In genomic region chr17:34123111-34123510, GRCm38 (mm10) we compare ENCODE assay signal across 8 mouse cellular contexts. TPM values are rescaled to one million over a fixed set of nuclear protein-coding genes. Genes with fewer than 3 reads are reported as not detected.
DNase-seq lines count a peak whose midpoint lies in the region; ATAC-seq and TF ChIP-seq lines count a peak whose summit lies in the region.

No protein-coding gene starts in this region.

- dilution Hi-C loops in CH12.LX (cut with MboI; ENCODE audit: extremely low pct_ligation_motif_present, extremely low pct_unique_long_range_greater_than_20kb, low sequenced_read_pairs), result no loop called here

- WGBS in heart, embryonic 11.5 days (ENCODE audit: insufficient replicate concordance), result 2% methylated on average over 7 of the region's 7 CpGs
- 2% methylated on average over 7 of the region's 7 CpGs for WGBS in forebrain, embryonic 12.5 days
- 4% methylated on average over 7 of the region's 7 CpGs for WGBS in liver, embryonic 12.5 days (ENCODE audit: insufficient replicate concordance)

- H3K4me3 ChIP-seq in heart, embryonic 11.5 days (ENCODE audit: low read depth, low read length), result peak overlapping the region; percentile 99
- H3K4me3 ChIP-seq in CH12.LX (replicated peaks in 1 of 3; ENCODE audit: low read depth in 2 of 3, low read length in 2 of 3, poor library complexity in 1 of 3), result peak overlapping the region; percentile 87 to 100 (median 88)
- peak overlapping the region; percentile 99 for H3K4me3 ChIP-seq in forebrain, embryonic 12.5 days (replicated peaks)
- peak overlapping the region; percentile 100 for H3K4me3 ChIP-seq in liver, embryonic 12.5 days

- intact Hi-C loops in left cerebral cortex, postnatal 14 days (cut with DNase I), result loop anchor here (5.0 kb wide), 1 partner anchor 469 kb away; the partner anchor contains the start of gene Pbx2

- H3K27ac ChIP-seq in heart, embryonic 11.5 days (ENCODE audit: low read depth, low read length), result peak overlapping the region; percentile 100
- H3K27ac ChIP-seq in CH12.LX (ENCODE audit: insufficient read depth, low read depth), result peak overlapping the region; percentile 6; the same call in 1 of the 2 replicates
- H3K27ac ChIP-seq in forebrain, embryonic 12.5 days, result peak overlapping the region; percentile 100
- H3K27ac ChIP-seq in liver, embryonic 12.5 days, result peak overlapping the region; percentile 99

- peaks cover 11% of the 10 kb centered on the region for H3K4me1 ChIP-seq in heart, embryonic 11.5 days (ENCODE audit: control insufficient read depth, insufficient read depth, low read length)
- H3K4me1 ChIP-seq in CH12.LX (ENCODE audit: control insufficient read depth in 1 of 2, insufficient read depth in 2 of 2), result peaks cover 11 to 38% of the 10 kb centered on the region in 2 experiments
- H3K4me1 ChIP-seq in forebrain, embryonic 12.5 days, result peaks cover 22% of the 10 kb centered on the region
- peaks cover 66% of the 10 kb centered on the region for H3K4me1 ChIP-seq in liver, embryonic 12.5 days

- TF ChIP-seq EP300 in CH12.LX (IDR thresholded peaks at IDR 0.05; ENCODE audit: low read length), result no peak

- H3K9ac ChIP-seq in heart, embryonic 11.5 days (ENCODE audit: low read depth, low read length), result peak overlapping the region; percentile 99
- peak overlapping the region; percentile 89 for H3K9ac ChIP-seq in CH12.LX (ENCODE audit: insufficient read depth, low read depth)
- peak overlapping the region; percentile 93 for H3K9ac ChIP-seq in forebrain, embryonic 12.5 days
- peak overlapping the region; percentile 95 for H3K9ac ChIP-seq in liver, embryonic 12.5 days

- TF ChIP-seq CTCF in CH12.LX (conservative IDR thresholded peaks at IDR 0.05 in 1 of 2, IDR thresholded peaks at IDR 0.05 in 1 of 2; ENCODE audit: low read depth in 2 of 2, low read length in 2 of 2), result no peak

- H3K36me3 ChIP-seq in heart, embryonic 11.5 days (ENCODE audit: control insufficient read depth, insufficient read depth, low read length), result peaks cover 7% of the 10 kb centered on the region; the same call in 1 of the 2 replicates
- H3K36me3 ChIP-seq in CH12.LX (replicated peaks in 1 of 2; ENCODE audit: control insufficient read depth in 1 of 2, insufficient read depth in 1 of 2, low read length in 1 of 2), result peaks cover 10 to 23% of the 10 kb centered on the region in 2 experiments
- peaks cover 7% of the 10 kb centered on the region for H3K36me3 ChIP-seq in forebrain, embryonic 12.5 days (replicated peaks)
- peaks cover 10% of the 10 kb centered on the region for H3K36me3 ChIP-seq in liver, embryonic 12.5 days

- no peak for TF ChIP-seq RAD21 in CH12.LX (IDR thresholded peaks at IDR 0.05; ENCODE audit: low read depth, low read length)

- H3K27me3 ChIP-seq in heart, embryonic 11.5 days (ENCODE audit: control insufficient read depth, insufficient read depth, low read length), result no peaks in the 10 kb centered on the region
- no peaks in the 10 kb centered on the region for H3K27me3 ChIP-seq in CH12.LX (replicated peaks)
- peaks cover 12% of the 10 kb centered on the region; the same call in 1 of the 2 replicates for H3K27me3 ChIP-seq in forebrain, embryonic 12.5 days
- peaks cover 2% of the 10 kb centered on the region; the same call in 1 of the 2 replicates for H3K27me3 ChIP-seq in liver, embryonic 12.5 days (replicated peaks)

- in situ Hi-C loops in CH12.LX (cut with MboI; ENCODE audit: low pct_ligation_motif_present, low pct_unique_long_range_greater_than_20kb, low sequenced_read_pairs), result no loop called here

- TF ChIP-seq POLR2A in CH12.LX (IDR thresholded peaks at IDR 0.05; ENCODE audit: low read depth, low read length), result no peak

- H3K9me3 ChIP-seq in heart, embryonic 11.5 days (replicated peaks; ENCODE audit: control insufficient read depth, low read length), result no peaks in the 10 kb centered on the region
- no peaks in the 10 kb centered on the region for H3K9me3 ChIP-seq in CH12.LX (replicated peaks; ENCODE audit: low read length)
- no peaks in the 10 kb centered on the region for H3K9me3 ChIP-seq in forebrain, embryonic 12.5 days
- H3K9me3 ChIP-seq in liver, embryonic 12.5 days (replicated peaks), result no peaks in the 10 kb centered on the region

- no peak for DNase-seq in heart, adult 8-10 months (ENCODE audit: low spot score)
- DNase-seq in CH12.LX (ENCODE audit: extremely low read depth), result no peak
- DNase-seq in right cerebral cortex, postnatal 4 days, result no peak
- DNase-seq in left cerebral cortex, postnatal 14 days (ENCODE audit: low spot score in 2 of 2), result no peak

- no peak for ATAC-seq in heart, embryonic 11.5 days (replicated peaks; ENCODE audit: insufficient number of reproducible peaks, low FRiP score, low TSS enrichment)
- ATAC-seq in forebrain, embryonic 12.5 days (ENCODE audit: low FRiP score), result no peak
- ATAC-seq in liver, embryonic 12.5 days, result no peak
- no peak for ATAC-seq in megakaryocyte-erythroid progenitor cell, adult 5-6 weeks (replicated peaks; ENCODE audit: low FRiP score, low TSS enrichment, poor library complexity, severe bottlenecking)

- peak overlapping the region; percentile 98 for H3K4me2 ChIP-seq in heart, embryonic 11.5 days
- H3K4me2 ChIP-seq in CH12.LX (ENCODE audit: insufficient read depth, low read depth, poor library complexity, severe bottlenecking), result peak overlapping the region; percentile 64
- peak overlapping the region; percentile 99 for H3K4me2 ChIP-seq in forebrain, embryonic 12.5 days
- H3K4me2 ChIP-seq in liver, embryonic 12.5 days, result peak overlapping the region; percentile 95

- peaks cover 21% of the 10 kb centered on the region for H3K79me2 ChIP-seq in CH12.LX (replicated peaks; ENCODE audit: control insufficient read depth, extremely low read depth, insufficient read depth, poor library complexity, severe bottlenecking)

RNA-seq across cellular contexts. Expression of gene Brd2, which starts 0.7 kb away (rescaled TPM):
- 59.7 and 105 TPM in 2 replicates for polyA plus RNA-seq in heart, embryonic 11.5 days (2014; fragmentation: Nextera tagmentation; extraction: Ambion mirVana)
- 10 to 100 TPM; 61.0 to 75.7 (median 69.8) TPM for total RNA-seq in heart, adult 8-10 months (2022)
- total RNA-seq in CH12.LX (2012; rRNA removed) (101 and 125 TPM in 2 replicates), CH12.LX (2014; rRNA removed) (137 and 141 TPM in 2 replicates)
- 247 and 252 TPM in 2 replicates for polyA plus RNA-seq in CH12.LX (2012; ENCODE audit: insufficient read length, low read depth)
- 138 and 146 TPM in 2 replicates for polyA plus RNA-seq in forebrain, embryonic 12.5 days (2016; fragmentation: Nextera tagmentation; extraction: Ambion mirVana)
- polyA plus RNA-seq in liver, embryonic 12.5 days (2016; fragmentation: Nextera tagmentation; extraction: Ambion mirVana), result 59.9 and 66.1 TPM in 2 replicates
- 100 to 1,000 TPM; 231 to 249 TPM for total RNA-seq in left cerebral cortex, postnatal 14 days (2021)
- total RNA-seq in megakaryocyte-erythroid progenitor cell, adult 5-6 weeks (2014; fragmentation: Nextera tagmentation), result 173 and 198 TPM in 2 replicates
- 312 and 511 TPM in 2 replicates for total RNA-seq in megakaryocyte-erythroid progenitor cell, adult 5-6 weeks (2017)

RNA-seq across cellular contexts. Expression of gene H2-DMa, which starts 3.8 kb away (rescaled TPM):
- polyA plus RNA-seq in heart, embryonic 11.5 days (2014; fragmentation: Nextera tagmentation; extraction: Ambion mirVana), result 6.2 and 8.1 TPM in 2 replicates
- total RNA-seq in heart, adult 8-10 months (2022), result 1 to 10 TPM; 2.2 to 3.9 (median 3.7) TPM
- total RNA-seq in CH12.LX (2012; rRNA removed) (67.7 and 77.4 TPM in 2 replicates), CH12.LX (2014; rRNA removed) (114 and 119 TPM in 2 replicates)
- 82.5 and 112 TPM in 2 replicates for polyA plus RNA-seq in CH12.LX (2012; ENCODE audit: insufficient read length, low read depth)
- polyA plus RNA-seq in forebrain, embryonic 12.5 days (2016; fragmentation: Nextera tagmentation; extraction: Ambion mirVana), result 9.1 and 9.6 TPM in 2 replicates
- 3.1 and 4.3 TPM in 2 replicates for polyA plus RNA-seq in liver, embryonic 12.5 days (2016; fragmentation: Nextera tagmentation; extraction: Ambion mirVana)
- total RNA-seq in left cerebral cortex, postnatal 14 days (2021), result 10 to 100 TPM; 25.8 to 29.1 TPM
- total RNA-seq in megakaryocyte-erythroid progenitor cell, adult 5-6 weeks (2014; fragmentation: Nextera tagmentation), result 26.4 and 41.6 TPM in 2 replicates
- total RNA-seq in megakaryocyte-erythroid progenitor cell, adult 5-6 weeks (2017), result 35.0 and 36.7 TPM in 2 replicates

RNA-seq across cellular contexts. Expression of gene H2-DMb2, which starts 20.0 kb away (rescaled TPM):
- 0.20 TPM in 1 of 2 replicates, not detected in the other for polyA plus RNA-seq in heart, embryonic 11.5 days (2014; fragmentation: Nextera tagmentation; extraction: Ambion mirVana)
- total RNA-seq in heart, adult 8-10 months (2022), result 1 to 10 TPM in 2 of 4 experiments, under 1 TPM in 2; 0.65 to 1.1 (median 0.97) TPM
- total RNA-seq in CH12.LX (2012; rRNA removed) (107 and 135 TPM in 2 replicates), CH12.LX (2014; rRNA removed) (173 and 199 TPM in 2 replicates)
- 161 and 175 TPM in 2 replicates for polyA plus RNA-seq in CH12.LX (2012; ENCODE audit: insufficient read length, low read depth)
- polyA plus RNA-seq in forebrain, embryonic 12.5 days (2016; fragmentation: Nextera tagmentation; extraction: Ambion mirVana), result not detected in 2 replicates
- polyA plus RNA-seq in liver, embryonic 12.5 days (2016; fragmentation: Nextera tagmentation; extraction: Ambion mirVana), result 0.30 and 0.35 TPM in 2 replicates
- 1 to 10 TPM; 1.0 to 1.1 TPM for total RNA-seq in left cerebral cortex, postnatal 14 days (2021)
- 0.81 and 2.9 TPM in 2 replicates for total RNA-seq in megakaryocyte-erythroid progenitor cell, adult 5-6 weeks (2014; fragmentation: Nextera tagmentation)
- total RNA-seq in megakaryocyte-erythroid progenitor cell, adult 5-6 weeks (2017), result not detected in 2 replicates

RNA-seq across cellular contexts. Expression of gene H2-DMb1, which starts 29.8 kb away (rescaled TPM):
- polyA plus RNA-seq in heart, embryonic 11.5 days (2014; fragmentation: Nextera tagmentation; extraction: Ambion mirVana), result 0.27 and 0.29 TPM in 2 replicates
- total RNA-seq in heart, adult 8-10 months (2022), result 1 to 10 TPM; 1.8 to 3.0 (median 2.4) TPM
- total RNA-seq in CH12.LX (2012; rRNA removed) (60.7 and 67.0 TPM in 2 replicates), CH12.LX (2014; rRNA removed) (77.4 and 102 TPM in 2 replicates)
- 147 and 149 TPM in 2 replicates for polyA plus RNA-seq in CH12.LX (2012; ENCODE audit: insufficient read length, low read depth)
- polyA plus RNA-seq in forebrain, embryonic 12.5 days (2016; fragmentation: Nextera tagmentation; extraction: Ambion mirVana), result 0.38 and 0.69 TPM in 2 replicates
- polyA plus RNA-seq in liver, embryonic 12.5 days (2016; fragmentation: Nextera tagmentation; extraction: Ambion mirVana), result 0.21 and 0.45 TPM in 2 replicates
- 1 to 10 TPM; 1.1 to 1.6 TPM for total RNA-seq in left cerebral cortex, postnatal 14 days (2021)
- 3.8 and 9.1 TPM in 2 replicates for total RNA-seq in megakaryocyte-erythroid progenitor cell, adult 5-6 weeks (2014; fragmentation: Nextera tagmentation)
- total RNA-seq in megakaryocyte-erythroid progenitor cell, adult 5-6 weeks (2017), result 10.1 and 22.9 TPM in 2 replicates

RNA-seq across cellular contexts. Expression of gene H2-Oa, which starts 31.0 kb away (rescaled TPM):
- polyA plus RNA-seq in heart, embryonic 11.5 days (2014; fragmentation: Nextera tagmentation; extraction: Ambion mirVana), result 0.34 and 1.2 TPM in 2 replicates
- total RNA-seq in heart, adult 8-10 months (2022), result under 1 TPM in 2 of 4 experiments, not detected in 2; 0.25 to 0.28 TPM
- total RNA-seq in CH12.LX (2012; rRNA removed) (16.1 and 21.5 TPM in 2 replicates), CH12.LX (2014; rRNA removed) (32.8 and 42.7 TPM in 2 replicates)
- polyA plus RNA-seq in CH12.LX (2012; ENCODE audit: insufficient read length, low read depth), result 30.5 and 40.4 TPM in 2 replicates
- polyA plus RNA-seq in forebrain, embryonic 12.5 days (2016; fragmentation: Nextera tagmentation; extraction: Ambion mirVana), result 0.27 and 0.41 TPM in 2 replicates
- 0.37 and 0.56 TPM in 2 replicates for polyA plus RNA-seq in liver, embryonic 12.5 days (2016; fragmentation: Nextera tagmentation; extraction: Ambion mirVana)
- under 1 TPM in 1 of 2 experiments, not detected in 1; 0.32 TPM for total RNA-seq in left cerebral cortex, postnatal 14 days (2021)
- 6.2 and 15.1 TPM in 2 replicates for total RNA-seq in megakaryocyte-erythroid progenitor cell, adult 5-6 weeks (2014; fragmentation: Nextera tagmentation)
- total RNA-seq in megakaryocyte-erythroid progenitor cell, adult 5-6 weeks (2017), result 0.75 and 5.8 TPM in 2 replicates

Comparison
In these comparisons a context has a peak if more than half of its experiments do, and no peak if none do; other contexts are left out.
1. H3K27ac ChIP-seq: peak in every context shown above with its lines; median percentile 100 in heart, embryonic 11.5 days; 100 in forebrain, embryonic 12.5 days; 99 in liver, embryonic 12.5 days; 6 in CH12.LX.
2. RNA of gene H2-DMa, which starts 3.8 kb away (total RNA-seq): 67.7 to 119 TPM in CH12.LX, 26.4 to 41.6 TPM in megakaryocyte-erythroid progenitor cell, adult 5-6 weeks and 25.8 to 29.1 TPM in left cerebral cortex, postnatal 14 days; 2.2 to 3.9 TPM in heart, adult 8-10 months; every median in the first group is over 4 times any median in the second.
3. RNA of gene H2-DMb2, which starts 20.0 kb away (total RNA-seq): 107 to 199 TPM in CH12.LX; 1.0 to 1.1 TPM in left cerebral cortex, postnatal 14 days, 0.65 to 1.1 TPM in heart, adult 8-10 months and 0.81 to 2.9 TPM in megakaryocyte-erythroid progenitor cell, adult 5-6 weeks; every median in the first group is over 10 times any median in the second.
4. Peak in every context shown above with its lines, with median percentiles within 50 percentile points of each other: H3K4me2 ChIP-seq, H3K4me3 ChIP-seq and H3K9ac ChIP-seq.